Mouse (Mus musculus): Measurements from ENCODE around the gene Heatr1.
"Not testable (repeated sequence)": the region's sequence is repeated elsewhere in the genome, so short reads cannot be mapped to it uniquely, and the experiment has no call there.

GRCm38 (mm10) chr13:12464159-12464558 is 69.3 kb downstream of the Heatr1 start:
- not testable (repeated sequence) for TF ChIP-seq HCFC1 (IDR thresholded peaks at IDR 0.05; ENCODE audit: low read depth, low read length); EP300 (IDR thresholded peaks at IDR 0.05; ENCODE audit: low read depth in 1 of 2, low read length in 2 of 2); MAFK (IDR thresholded peaks at IDR 0.05; ENCODE audit: borderline replicate concordance, low read depth, low read length); RAD21 (IDR thresholded peaks at IDR 0.05; ENCODE audit: low read depth, low read length); MYC (IDR thresholded peaks at IDR 0.05; ENCODE audit: low read depth, low read length); POLR2A (IDR thresholded peaks at IDR 0.05; ENCODE audit: control insufficient read depth in 1 of 2, insufficient read depth in 1 of 2, low read depth in 1 of 2, low read length in 2 of 2, poor library complexity in 1 of 2); MEF2A (IDR thresholded peaks at IDR 0.05; ENCODE audit: extremely low read depth, insufficient replicate concordance, low read depth, low read length, poor library complexity, severe bottlenecking); CHD1 (IDR thresholded peaks at IDR 0.05; ENCODE audit: low read depth, low read length); ETS1 (IDR thresholded peaks at IDR 0.05; ENCODE audit: low read depth, low read length); TAL1 (IDR thresholded peaks at IDR 0.05; ENCODE audit: low read length); KAT2A (conservative IDR thresholded peaks at IDR 0.05; ENCODE audit: low read depth, low read length)
- peak; percentile 38; the same call in 1 of the 2 replicates for TF ChIP-seq USF1 (IDR thresholded peaks at IDR 0.05; ENCODE audit: low read depth, low read length)
